Mouse (Mus musculus) small intestine, adult 2 months (tissue): ENCODE data around the gene Syna.

ENCODE experiments used
- CTCF ChIP-seq: fragments of 200-500 bp; IDR thresholded peaks from 2 replicates; pipeline ENCODE4 v1.5.1; 2012; ENCODE audit warnings: low read depth, mild to moderate bottlenecking, control low read depth, inconsistent platforms, low read length, moderate library complexity, mixed read lengths; ENCODE audit not compliant: insufficient replicate concordance, insufficient read length; ENCODE audit errors: extremely low read depth
- POLR2A ChIP-seq: fragments of 200-500 bp; IDR thresholded peaks from 2 replicates; pipeline ENCODE4 v1.6.1; 2012; ENCODE audit warnings: low read depth, mild to moderate bottlenecking, control low read depth, inconsistent platforms, low read length, moderate library complexity

DNA sequence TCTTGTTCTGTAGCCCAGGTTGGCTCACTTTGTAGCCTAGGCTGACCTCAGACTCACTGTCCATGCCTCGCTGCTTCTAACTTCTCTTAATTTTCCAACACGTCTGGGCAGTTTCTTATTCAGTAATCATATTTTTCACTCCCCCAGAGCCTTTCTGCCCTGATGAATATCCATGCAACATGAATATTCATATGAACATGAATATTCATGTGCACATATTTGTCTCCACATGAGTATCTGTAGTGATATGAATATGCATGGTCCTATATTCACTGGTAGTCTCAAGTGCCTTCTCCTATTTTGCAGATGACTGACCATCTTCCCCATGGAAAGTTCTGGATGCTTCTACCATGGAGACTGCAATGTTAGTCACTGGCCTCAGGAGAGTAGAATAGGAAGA lies 38.8 kb downstream of the Syna start:
- no peak for TF ChIP-seq CTCF
- no peak for TF ChIP-seq POLR2A
